Mouse (Mus musculus) A20 (cell line): Measurements from ENCODE around the gene Ncoa4.
A peak's percentile ranks its signal among the peaks of the same experiment; 100 is the strongest.

Experiments used
- DNase-seq: peaks from one replicate; pipeline ENCODE4 v3.0.0-alpha.2; 2011; ENCODE audit warnings: low read depth, low spot score

Ncoa4 gene

DNA sequence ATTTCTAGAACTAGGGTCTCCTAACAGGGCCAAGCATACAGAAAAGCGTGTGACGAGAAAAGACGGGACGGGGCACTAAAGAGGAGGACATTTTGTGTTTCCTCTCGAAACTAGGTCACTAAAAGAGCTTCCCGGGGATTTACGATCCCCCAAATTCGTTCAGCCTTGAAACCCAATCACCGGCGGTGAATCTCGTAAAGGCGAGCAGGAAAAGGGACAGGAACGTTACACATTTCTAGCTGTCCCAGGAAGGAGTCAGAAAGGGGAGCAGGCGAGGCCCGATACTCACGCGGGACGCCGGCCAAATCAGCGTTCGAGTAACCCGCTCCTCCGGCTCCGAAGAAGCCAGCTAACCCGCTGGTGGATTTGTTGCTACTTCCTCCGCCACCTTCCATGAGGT lies 41.7 kb downstream of the Ncoa4 start:
- DNase-seq, result peak; percentile 60

GRCm38 (mm10) chr14:32201791-32202451 lies 42.3 kb downstream of the Ncoa4 start, which contains the start of the genes Timm23 and Parg:
Timm23 (minus strand) TSS chr14:32201898.
Parg (plus strand) TSS chr14:32201949.
- peak; percentile 90 for DNase-seq

- no peak for DNase-seq
Observed at GRCm38 (mm10) chr14:32226601-32227000, 66.9 kb downstream of the Ncoa4 start.

GRCm38 (mm10) chr14:32228996-32229395 lies 69.3 kb downstream of the Ncoa4 start:
- peak; percentile 61 for DNase-seq
